Mouse (Mus musculus): Measurements from ENCODE around the gene Dyx1c1. TPM values are rescaled to one million over a fixed set of nuclear protein-coding genes. Genes with fewer than 3 reads are reported as not detected.

Dyx1c1 gene
- polyA plus RNA-seq (2014; fragmentation: Nextera tagmentation; extraction: Ambion mirVana), result 1.6 and 2.6 TPM in 2 replicates

GRCm38 (mm10) chr9:72958521-72959450, at the start of gene Dyx1c1, which contains the start of gene Gm44503:
Gene Dyx1c1, plus strand, starts transcription at chr9:72958785.
Gene Gm44503, plus strand, starts transcription at chr9:72958852.
- Histone ChIP-seq H3K4me3 (ENCODE audit: low read depth, low read length) (peak within 1 kb of the TSS; percentile 60), H3K27me3 (ENCODE audit: control insufficient read depth, insufficient read depth, low read length) (no peaks in the 10 kb centered on the region), H3K27ac (ENCODE audit: low read depth, low read length) (no peak within 1 kb of the TSS), H3K9ac (ENCODE audit: low read length) (peak within 1 kb of the TSS; percentile 61), H3K9me3 (ENCODE audit: control insufficient read depth, low read length) (no peaks in the 10 kb centered on the region), H3K36me3 (ENCODE audit: control insufficient read depth, insufficient read depth, low read length) (no peaks in the 10 kb centered on the region), H3K4me2 (ENCODE audit: low read depth) (peak within 1 kb of the TSS; percentile 68), H3K4me1 (ENCODE audit: control insufficient read depth, insufficient read depth, low read length) (peaks cover 3% of the 10 kb centered on the region; the same call in 1 of the 2 replicates)
- ATAC-seq (ENCODE audit: insufficient read depth, low FRiP score, low TSS enrichment), result peak; percentile 97
- peak; percentile 90 for DNase-seq (ENCODE audit: low spot score)
- WGBS, result 3% methylated on average over 43 of the region's 43 CpGs

GRCm38 (mm10) chr9:72911381-72911780, 47.2 kb upstream of the Dyx1c1 start:
- Histone ChIP-seq H3K27ac (ENCODE audit: low read depth, low read length) (no peak overlapping the region), H3K4me3 (ENCODE audit: low read depth, low read length) (no peak overlapping the region), H3K4me2 (ENCODE audit: low read depth) (no peak overlapping the region), H3K9me3 (ENCODE audit: control insufficient read depth, low read length) (no peaks in the 10 kb centered on the region), H3K27me3 (ENCODE audit: control insufficient read depth, insufficient read depth, low read length) (no peaks in the 10 kb centered on the region), H3K4me1 (ENCODE audit: control insufficient read depth, insufficient read depth, low read length) (no peaks in the 10 kb centered on the region), H3K9ac (ENCODE audit: low read length) (no peak overlapping the region), H3K36me3 (ENCODE audit: control insufficient read depth, insufficient read depth, low read length) (no peaks in the 10 kb centered on the region; the same call in none of the 2 replicates)
- ATAC-seq (ENCODE audit: insufficient read depth, low FRiP score, low TSS enrichment) (no peak), DNase-seq (ENCODE audit: low spot score) (no peak)
- 89% methylated on average over 2 of the region's 2 CpGs for WGBS

- 75% methylated on average over 6 of the region's 6 CpGs for WGBS
- no peak overlapping the region for H3K27ac ChIP-seq (ENCODE audit: low read depth, low read length)
- no peak for ATAC-seq (ENCODE audit: insufficient read depth, low FRiP score, low TSS enrichment)
- H3K4me3 ChIP-seq (ENCODE audit: low read depth, low read length), result no peak overlapping the region
- no peak for DNase-seq (ENCODE audit: low spot score)
- no peak overlapping the region for H3K4me2 ChIP-seq (ENCODE audit: low read depth)
- no peaks in the 10 kb centered on the region for H3K27me3 ChIP-seq (ENCODE audit: control insufficient read depth, insufficient read depth, low read length)
- H3K36me3 ChIP-seq (ENCODE audit: control insufficient read depth, insufficient read depth, low read length), result no peaks in the 10 kb centered on the region; the same call in none of the 2 replicates
- no peaks in the 10 kb centered on the region for H3K9me3 ChIP-seq (ENCODE audit: control insufficient read depth, low read length)
- H3K9ac ChIP-seq (ENCODE audit: low read length), result no peak overlapping the region
- H3K4me1 ChIP-seq (ENCODE audit: control insufficient read depth, insufficient read depth, low read length), result no peaks in the 10 kb centered on the region
These were observed 45.0 kb upstream of the Dyx1c1 start for GRCm38 (mm10) chr9:72913551-72913950.

- H3K27me3 ChIP-seq (ENCODE audit: control insufficient read depth, insufficient read depth, low read length), result no peaks in the 10 kb centered on the region
- DNase-seq (ENCODE audit: low spot score) (no peak), ATAC-seq (ENCODE audit: insufficient read depth, low FRiP score, low TSS enrichment) (no peak)
- no peaks in the 10 kb centered on the region for H3K9me3 ChIP-seq (ENCODE audit: control insufficient read depth, low read length)
- H3K4me1 ChIP-seq (ENCODE audit: control insufficient read depth, insufficient read depth, low read length), result no peaks in the 10 kb centered on the region
- no peaks in the 10 kb centered on the region for H3K36me3 ChIP-seq (ENCODE audit: control insufficient read depth, insufficient read depth, low read length)
- no peak overlapping the region for H3K4me3 ChIP-seq (ENCODE audit: low read depth, low read length)
- no peak overlapping the region for H3K9ac ChIP-seq (ENCODE audit: low read length)
- no peak overlapping the region for H3K27ac ChIP-seq (ENCODE audit: low read depth, low read length)
- WGBS, result 84% methylated on average over 7 of the region's 7 CpGs
- H3K4me2 ChIP-seq (ENCODE audit: low read depth), result no peak overlapping the region
These were observed 42.9 kb upstream of the Dyx1c1 start for GRCm38 (mm10) chr9:72915728-72916127.

- Histone ChIP-seq H3K4me2 (ENCODE audit: low read depth) (no peak overlapping the region), H3K9me3 (ENCODE audit: control insufficient read depth, low read length) (no peaks in the 10 kb centered on the region), H3K36me3 (ENCODE audit: control insufficient read depth, insufficient read depth, low read length) (no peaks in the 10 kb centered on the region; the same call in 1 of the 2 replicates), H3K27ac (ENCODE audit: low read depth, low read length) (no peak overlapping the region), H3K9ac (ENCODE audit: low read length) (no peak overlapping the region), H3K27me3 (ENCODE audit: control insufficient read depth, insufficient read depth, low read length) (no peaks in the 10 kb centered on the region), H3K4me3 (ENCODE audit: low read depth, low read length) (no peak overlapping the region), H3K4me1 (ENCODE audit: control insufficient read depth, insufficient read depth, low read length) (peaks cover 5% of the 10 kb centered on the region)
- ATAC-seq (ENCODE audit: insufficient read depth, low FRiP score, low TSS enrichment) (no peak), DNase-seq (ENCODE audit: low spot score) (no peak)
- 78% methylated on average over 3 of the region's 3 CpGs for WGBS
These were observed 35.5 kb upstream of the Dyx1c1 start for GRCm38 (mm10) chr9:72923068-72923467.

- under 1% methylated on average over 69 of the region's 108 CpGs for WGBS
- peak; percentile 85 for ATAC-seq (ENCODE audit: insufficient read depth, low FRiP score, low TSS enrichment)
- peak within 1 kb of the TSS; percentile 82 for H3K4me3 ChIP-seq (ENCODE audit: low read depth, low read length)
These were observed 33.3 kb upstream of the Dyx1c1 start, which contains the start of gene Pygo1 for GRCm38 (mm10) chr9:72925021-72925934. Gene Pygo1, plus strand, starts transcription at chr9:72925645.

GRCm38 (mm10) chr9:72925935-72926258, 32.7 kb upstream of the Dyx1c1 start:
- H3K9me3 ChIP-seq (ENCODE audit: control insufficient read depth, low read length), result no peaks in the 10 kb centered on the region
- 2% methylated on average over 20 of the region's 20 CpGs for WGBS
- H3K9ac ChIP-seq (ENCODE audit: low read length), result peak overlapping the region; percentile 95
- ATAC-seq (ENCODE audit: insufficient read depth, low FRiP score, low TSS enrichment) (peak; percentile 68), DNase-seq (ENCODE audit: low spot score) (no peak)
- H3K27ac ChIP-seq (ENCODE audit: low read depth, low read length), result peak overlapping the region; percentile 76
- H3K4me2 ChIP-seq (ENCODE audit: low read depth), result peak overlapping the region; percentile 97
- peaks cover 5% of the 10 kb centered on the region for H3K4me1 ChIP-seq (ENCODE audit: control insufficient read depth, insufficient read depth, low read length)
- H3K36me3 ChIP-seq (ENCODE audit: control insufficient read depth, insufficient read depth, low read length), result no peaks in the 10 kb centered on the region; the same call in 1 of the 2 replicates
- H3K27me3 ChIP-seq (ENCODE audit: control insufficient read depth, insufficient read depth, low read length), result no peaks in the 10 kb centered on the region
- peak overlapping the region; percentile 82 for H3K4me3 ChIP-seq (ENCODE audit: low read depth, low read length)

More at GRCm38 (mm10) chr9:72925021-72925934, 33.3 kb upstream of the Dyx1c1 start, which contains the start of gene Pygo1:
- Histone ChIP-seq H3K9me3 (ENCODE audit: control insufficient read depth, low read length) (no peaks in the 10 kb centered on the region), H3K27me3 (ENCODE audit: control insufficient read depth, insufficient read depth, low read length) (no peaks in the 10 kb centered on the region), H3K4me2 (ENCODE audit: low read depth) (peak within 1 kb of the TSS; percentile 97), H3K27ac (ENCODE audit: low read depth, low read length) (peak within 1 kb of the TSS; percentile 76), H3K9ac (ENCODE audit: low read length) (peak within 1 kb of the TSS; percentile 95), H3K4me1 (ENCODE audit: control insufficient read depth, insufficient read depth, low read length) (peaks cover 5% of the 10 kb centered on the region), H3K36me3 (ENCODE audit: control insufficient read depth, insufficient read depth, low read length) (no peaks in the 10 kb centered on the region; the same call in 1 of the 2 replicates)
- DNase-seq (ENCODE audit: low spot score), result peak; percentile 74

- WGBS, result 85% methylated on average over 13 of the region's 13 CpGs
- DNase-seq (ENCODE audit: low spot score) (no peak), ATAC-seq (ENCODE audit: insufficient read depth, low FRiP score, low TSS enrichment) (no peak)
- H3K9ac ChIP-seq (ENCODE audit: low read length), result no peak overlapping the region
- H3K27ac ChIP-seq (ENCODE audit: low read depth, low read length), result no peak overlapping the region
- H3K4me3 ChIP-seq (ENCODE audit: low read depth, low read length), result no peak overlapping the region
- no peaks in the 10 kb centered on the region; the same call in 1 of the 2 replicates for H3K36me3 ChIP-seq (ENCODE audit: control insufficient read depth, insufficient read depth, low read length)
- H3K4me2 ChIP-seq (ENCODE audit: low read depth), result no peak overlapping the region
- H3K9me3 ChIP-seq (ENCODE audit: control insufficient read depth, low read length), result no peaks in the 10 kb centered on the region
- peaks cover 5% of the 10 kb centered on the region for H3K4me1 ChIP-seq (ENCODE audit: control insufficient read depth, insufficient read depth, low read length)
- H3K27me3 ChIP-seq (ENCODE audit: control insufficient read depth, insufficient read depth, low read length), result no peaks in the 10 kb centered on the region
These were observed 27.3 kb upstream of the Dyx1c1 start for GRCm38 (mm10) chr9:72931166-72931790.
